Mouse (Mus musculus) ES-Bruce4 (cell line): ENCODE results near the gene Akap13.

Experiments used
- CTCF ChIP-seq: IDR thresholded peaks from one replicate; pipeline ENCODE4 v1.8.1; 2011; ENCODE audit warnings: low read depth, low read length
- EP300 ChIP-seq: IDR thresholded peaks from 2 replicates; pipeline ENCODE4 v1.6.1; 2011; ENCODE audit warnings: low read depth, low read length; ENCODE audit not compliant: insufficient read depth
- POLR2A ChIP-seq: IDR thresholded peaks from one replicate; pipeline ENCODE4 v1.8.1; 2011; ENCODE audit warnings: low read length; ENCODE audit not compliant: insufficient read depth

- TF ChIP-seq CTCF (no peak), POLR2A (no peak), EP300 (no peak)
Observed at GRCm38 (mm10) chr7:75520531-75520930, 65.2 kb downstream of the Akap13 start.
